Mouse (Mus musculus) inflammation-experienced regulatory T-cells, adult 6 months (primary cell): Measurements from ENCODE around the gene Ackr4. TPM values are rescaled to one million over a fixed set of nuclear protein-coding genes. Genes with fewer than 3 reads are reported as not detected.

Experiments
- ATAC-seq: one replicate; pipeline ENCODE4 v1.8.0; 2017
- polyA plus RNA-seq, 3 experiments: library from polyadenylated mRNA; unstranded; fragments of 100-300 nt; shearing (Covaris generic); gene quantifications; one replicate each; pipeline ENCODE4 v1.2.1; 2017

Gene Ackr4
- polyA plus RNA-seq: 1 to 10 TPM in 1 of 3 experiments, not detected in 2; 1.3 TPM

DNA sequence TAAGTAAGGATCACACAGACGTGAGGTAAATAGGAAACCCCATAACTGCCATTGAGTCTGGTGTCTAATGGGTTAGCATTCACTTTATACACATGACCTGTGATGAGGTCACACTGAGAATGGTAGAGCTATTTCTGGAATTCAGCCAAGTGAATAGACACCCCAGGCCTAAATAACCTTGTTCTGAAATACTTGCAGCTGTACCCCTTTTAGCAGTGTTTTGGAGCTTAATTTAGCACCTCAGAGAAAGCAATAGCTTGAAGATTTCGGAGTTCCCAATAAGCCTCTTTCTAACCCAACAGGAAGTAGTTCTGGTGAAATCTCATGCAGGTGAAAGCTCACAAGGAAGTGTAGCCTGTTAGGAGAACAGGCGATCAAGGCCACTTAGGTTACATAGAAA lies at the start of gene Ackr4:
Gene Ackr4, minus strand, starts transcription at position 101 of the 400 bp plus-strand sequence.
- no peak for ATAC-seq

DNA sequence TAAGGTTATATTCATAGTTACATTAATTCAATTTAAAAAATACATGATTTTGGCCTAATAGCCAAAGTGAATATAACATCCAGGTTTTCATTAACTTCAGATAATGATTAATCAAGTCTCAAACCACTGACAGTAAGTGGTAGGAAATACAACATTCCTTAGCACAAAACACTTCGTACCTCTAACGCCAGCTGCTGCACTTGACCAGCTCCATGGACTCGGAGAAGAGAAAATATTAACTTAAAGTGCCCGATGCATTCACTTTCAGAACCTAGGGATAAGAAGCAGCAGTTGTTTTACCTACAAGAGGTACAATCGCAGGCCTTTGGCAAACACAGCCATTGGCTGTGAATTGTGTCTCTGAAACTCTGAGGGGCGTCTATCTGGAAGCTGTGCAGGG lies 45.6 kb upstream of the Ackr4 start:
- ATAC-seq: no peak

DNA sequence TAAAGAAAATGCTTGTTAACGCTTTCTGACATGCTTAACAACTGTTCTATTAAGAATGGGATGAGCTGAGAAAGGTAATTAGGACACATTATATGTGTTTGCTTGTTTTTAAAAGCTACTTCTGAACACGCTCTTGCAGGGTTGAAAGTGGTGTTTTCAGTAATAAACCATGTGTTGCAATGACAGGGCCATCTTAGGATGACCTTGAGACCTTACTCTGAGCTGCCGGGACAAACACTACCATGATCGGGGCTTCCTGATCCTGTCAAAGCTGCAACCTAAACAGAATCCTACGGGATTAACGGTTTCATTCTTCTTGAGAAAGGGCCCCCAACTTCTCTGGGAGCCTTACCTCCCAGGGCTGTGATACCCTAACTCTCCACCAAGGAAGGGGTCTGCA lies 44.9 kb upstream of the Ackr4 start:
- ATAC-seq: no peak

DNA sequence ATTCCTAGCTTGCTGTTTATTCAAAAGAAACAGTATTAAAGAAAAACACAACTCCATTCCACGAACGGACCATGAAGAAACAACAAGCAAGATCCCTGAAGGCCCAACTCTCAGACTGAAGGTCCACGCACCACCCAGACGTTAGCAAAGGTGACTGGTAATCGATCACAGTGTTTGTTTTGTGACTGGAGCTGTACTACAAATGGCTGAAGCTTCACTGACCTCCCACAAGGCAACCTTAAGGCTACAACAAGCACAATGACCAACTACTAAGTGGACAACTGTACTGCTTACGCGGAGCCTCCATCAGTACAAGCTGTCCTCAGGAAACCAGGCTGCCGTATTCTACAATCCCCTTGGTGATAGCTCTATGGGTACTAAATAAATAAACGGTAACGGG lies 43.3 kb upstream of the Ackr4 start:
- ATAC-seq: no peak

DNA sequence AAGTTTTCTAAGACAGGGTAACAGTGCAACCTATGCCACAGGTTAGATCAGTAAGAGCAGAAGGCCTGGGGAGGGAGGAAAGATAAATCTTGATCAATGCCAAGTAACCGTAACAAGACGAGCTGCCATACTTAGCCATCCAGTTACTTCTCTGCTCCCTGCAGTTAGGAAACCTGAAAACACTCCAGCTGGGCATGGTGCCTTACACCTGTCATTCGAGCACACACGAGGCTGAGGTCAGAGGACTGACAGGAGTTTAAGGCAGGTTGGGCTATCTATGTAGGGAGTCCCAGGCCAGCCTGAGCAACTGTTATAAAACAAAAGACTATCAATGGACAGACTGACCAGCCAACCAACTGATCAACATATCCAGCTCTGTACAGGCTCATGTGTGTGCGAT lies 39.2 kb upstream of the Ackr4 start:
- ATAC-seq: no peak

DNA sequence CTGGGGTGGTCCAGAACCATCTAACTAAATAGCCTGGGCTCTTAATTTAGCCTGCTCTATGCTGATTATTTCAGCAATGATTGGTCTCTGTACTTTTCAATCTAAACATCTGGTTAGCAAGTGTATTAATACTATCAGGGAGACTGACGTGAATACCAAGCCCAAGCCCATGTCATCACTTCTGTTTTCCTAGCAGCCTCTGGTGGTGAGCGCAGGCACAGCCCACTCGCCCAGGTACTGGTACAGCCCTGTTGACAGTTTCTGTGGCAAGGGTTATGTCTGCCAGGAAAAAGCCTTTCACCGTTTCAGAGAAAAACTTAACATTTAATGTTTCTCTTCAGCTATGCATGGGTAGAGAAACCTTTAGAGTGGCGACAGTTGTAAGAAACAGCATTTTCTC lies 37.5 kb upstream of the Ackr4 start:
- ATAC-seq: no peak

DNA sequence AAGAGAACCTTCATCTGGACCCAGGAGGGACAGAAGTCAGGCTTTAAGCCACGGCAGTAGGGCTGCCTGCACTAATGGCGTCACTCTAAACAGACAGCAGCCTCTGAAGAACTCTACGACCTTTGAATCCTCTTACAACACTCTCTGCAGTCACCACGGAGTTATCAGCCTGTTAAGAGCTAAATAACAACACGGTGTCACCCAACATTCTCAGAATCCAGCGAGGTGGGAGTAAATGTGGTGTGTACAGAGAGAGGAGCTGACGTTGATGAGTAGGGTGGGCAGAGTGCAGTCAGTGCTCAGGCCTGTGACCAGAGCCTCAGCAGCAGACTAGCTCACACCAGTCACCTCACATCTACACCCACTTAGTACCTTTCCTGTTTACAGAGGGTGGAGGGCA lies 34.4 kb upstream of the Ackr4 start:
- no peak for ATAC-seq

DNA sequence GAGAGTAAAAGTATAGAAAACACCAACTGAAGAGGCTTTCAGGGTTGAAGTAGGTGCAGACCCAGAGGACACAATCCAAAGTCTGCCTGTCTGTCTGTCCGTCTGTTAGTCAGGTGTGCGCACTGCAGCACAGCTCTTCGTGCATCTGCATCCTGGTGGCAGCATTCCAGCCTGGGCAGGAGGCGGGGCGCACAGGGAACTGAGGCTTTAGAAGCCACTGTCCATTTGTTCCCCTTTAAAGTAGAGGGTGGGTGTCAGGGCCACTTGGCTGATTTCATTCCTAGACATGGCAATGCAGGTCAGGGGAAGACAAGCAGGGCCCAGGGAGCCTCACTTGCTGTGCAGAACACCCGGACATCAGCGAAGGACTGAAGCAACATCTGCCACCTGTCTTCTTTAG lies 30.6 kb upstream of the Ackr4 start:
- ATAC-seq: no peak

DNA sequence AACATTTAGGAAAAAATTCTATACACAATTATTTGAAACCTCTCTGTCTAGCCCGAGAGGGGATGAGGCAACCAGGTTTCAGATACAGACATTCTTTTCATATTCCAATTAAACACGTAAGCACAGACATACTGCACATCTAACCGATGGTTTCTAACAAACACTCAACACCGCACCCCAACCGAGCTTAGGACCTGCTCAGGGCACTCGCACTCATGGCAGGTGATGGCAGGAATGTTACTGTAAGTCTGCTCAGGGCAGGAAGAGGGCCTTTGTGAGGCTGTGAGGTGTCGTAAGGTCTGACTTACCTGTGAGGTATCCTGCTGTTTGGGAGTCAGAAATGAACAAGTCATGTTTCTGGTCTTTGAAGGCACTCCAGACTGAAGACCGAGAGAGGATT lies 29.8 kb upstream of the Ackr4 start:
- ATAC-seq: no peak

DNA sequence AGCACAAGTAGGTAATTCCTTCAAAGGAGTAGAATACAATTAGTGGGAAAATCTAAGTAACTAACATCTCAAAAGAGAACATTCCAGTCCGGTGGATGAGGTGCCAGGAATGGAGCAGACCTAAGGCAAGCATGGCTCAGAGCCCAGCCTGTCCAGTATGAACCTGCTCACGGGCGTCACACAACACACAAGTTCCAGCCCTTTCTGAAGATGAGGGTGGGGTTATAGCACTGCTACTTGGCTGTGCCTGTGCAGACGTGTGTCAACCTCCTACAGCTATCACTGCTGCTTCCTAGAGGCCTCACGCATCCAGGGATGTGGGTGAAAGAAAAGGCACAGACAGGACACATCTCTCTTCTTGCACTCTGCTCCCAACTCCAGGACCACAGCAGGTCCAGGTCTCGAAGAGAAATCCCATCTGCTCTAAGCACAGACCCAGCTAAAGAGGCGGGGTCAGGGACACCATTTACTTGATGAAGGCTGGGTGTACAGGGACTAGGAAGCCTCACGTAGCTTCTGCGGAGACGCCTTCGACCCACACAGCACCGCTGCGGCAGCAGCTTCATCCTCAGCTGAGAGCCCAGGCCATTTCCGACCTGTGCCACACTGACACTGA lies 28.5 kb upstream of the Ackr4 start:
- no peak for ATAC-seq

DNA sequence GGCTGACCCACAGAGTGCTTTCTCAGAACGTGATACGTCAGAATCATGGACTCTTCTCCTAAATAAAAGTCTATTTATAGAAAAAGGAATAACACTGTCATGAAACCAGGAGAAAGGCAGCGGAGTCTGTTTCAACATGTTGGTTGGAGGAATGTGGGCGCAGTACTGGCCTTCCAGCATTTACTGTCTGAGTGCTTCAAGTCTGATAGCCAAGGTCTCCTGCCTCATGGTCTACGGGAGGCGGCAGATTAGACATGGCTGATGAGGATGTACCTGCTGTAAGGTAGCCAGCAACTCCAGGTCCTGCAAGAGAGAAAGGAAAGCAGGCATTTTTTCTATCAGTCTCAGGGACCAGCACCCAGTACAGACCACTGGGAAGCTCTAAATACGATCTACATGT lies 25.4 kb upstream of the Ackr4 start:
- ATAC-seq: no peak

DNA sequence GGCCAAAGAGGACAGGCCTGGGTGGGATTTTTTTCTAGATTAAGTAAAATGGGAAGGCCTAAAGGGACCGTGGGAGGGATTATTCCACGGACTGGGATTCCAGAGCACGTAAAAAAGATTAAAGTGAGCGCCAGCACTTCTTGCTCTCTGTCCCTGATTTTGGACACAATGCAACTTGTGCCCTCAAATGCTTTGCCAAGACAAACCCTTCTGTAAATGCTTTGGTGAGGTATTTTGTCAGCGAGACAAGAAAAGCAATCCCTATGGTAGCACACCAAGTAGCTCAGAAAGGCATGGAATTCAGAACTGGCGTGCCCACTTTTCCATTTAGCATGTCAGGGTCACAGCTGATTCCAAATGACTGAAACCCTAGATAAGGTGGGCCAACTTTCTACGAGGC lies 22.2 kb upstream of the Ackr4 start:
- ATAC-seq: no peak

DNA sequence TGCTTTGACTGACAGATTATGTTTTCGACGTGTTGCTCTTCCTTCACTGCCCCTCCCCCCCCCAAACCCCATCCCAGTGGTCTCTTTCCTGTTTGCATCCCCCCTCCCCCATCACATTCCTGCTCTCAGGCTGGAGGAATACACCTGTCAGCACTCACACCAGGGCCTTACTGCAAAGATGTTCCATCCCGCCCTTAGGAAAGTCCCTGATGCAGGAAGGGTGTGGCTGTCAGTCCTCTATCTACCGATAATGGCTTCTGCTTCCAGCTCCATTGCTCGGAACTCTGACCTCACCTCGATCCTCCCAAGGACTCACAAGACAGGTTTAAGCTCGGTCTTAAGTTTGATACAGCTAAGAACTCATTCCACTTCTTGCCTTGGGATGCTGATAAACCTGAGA lies 19.9 kb upstream of the Ackr4 start:
- no peak for ATAC-seq

DNA sequence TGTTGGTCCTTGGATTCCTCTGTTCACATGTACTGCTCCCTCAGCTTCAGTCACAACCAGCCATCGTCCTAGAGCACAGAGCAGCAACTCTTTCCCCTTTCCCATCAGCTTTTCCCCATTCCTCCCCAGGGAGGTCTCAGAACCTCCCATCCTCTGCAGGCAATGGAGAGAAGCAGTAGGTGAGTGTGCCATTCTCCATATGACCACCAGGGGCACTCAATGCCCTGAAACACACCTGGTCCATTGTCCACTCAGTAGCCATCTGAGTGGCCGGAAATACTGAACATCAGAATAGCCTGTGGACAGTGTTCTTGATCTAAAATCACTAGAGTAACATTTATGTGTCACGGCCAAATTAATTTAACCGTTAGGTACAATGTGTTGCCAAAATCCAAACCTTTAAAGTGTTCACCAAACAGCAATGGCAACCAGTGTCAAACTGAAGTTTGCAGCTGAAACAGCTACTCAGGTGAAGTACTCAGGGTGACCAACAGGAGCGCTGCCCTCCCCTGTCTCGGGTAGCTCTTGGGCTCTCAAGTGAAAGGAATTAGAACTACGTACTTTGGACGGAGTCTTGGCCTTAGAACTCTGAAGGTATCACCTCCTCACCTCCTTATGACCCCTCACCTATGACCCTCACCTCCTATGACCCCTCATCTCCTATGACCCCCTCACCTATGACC lies 17.7 kb upstream of the Ackr4 start:
- ATAC-seq: no peak

DNA sequence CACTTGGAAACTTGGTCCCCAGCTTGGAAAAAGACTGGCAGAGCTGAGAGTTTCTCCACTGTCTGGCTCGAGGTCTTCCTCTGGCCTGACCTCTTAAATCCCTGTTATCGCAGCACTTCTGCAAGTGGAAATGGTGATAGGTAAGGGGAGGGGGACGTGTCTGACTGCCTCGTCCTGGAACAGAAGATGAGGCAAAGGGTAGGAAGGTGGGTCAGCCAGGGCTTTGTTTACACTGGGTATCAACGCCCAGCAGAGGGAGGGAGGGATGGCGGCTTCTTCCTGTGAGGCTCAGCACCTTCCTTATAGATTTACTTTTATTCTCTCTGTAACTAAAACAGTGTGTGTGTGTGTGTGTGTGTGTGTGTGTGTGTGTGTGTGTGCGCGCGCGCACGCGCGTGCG lies 16.1 kb upstream of the Ackr4 start:
- no peak for ATAC-seq

DNA sequence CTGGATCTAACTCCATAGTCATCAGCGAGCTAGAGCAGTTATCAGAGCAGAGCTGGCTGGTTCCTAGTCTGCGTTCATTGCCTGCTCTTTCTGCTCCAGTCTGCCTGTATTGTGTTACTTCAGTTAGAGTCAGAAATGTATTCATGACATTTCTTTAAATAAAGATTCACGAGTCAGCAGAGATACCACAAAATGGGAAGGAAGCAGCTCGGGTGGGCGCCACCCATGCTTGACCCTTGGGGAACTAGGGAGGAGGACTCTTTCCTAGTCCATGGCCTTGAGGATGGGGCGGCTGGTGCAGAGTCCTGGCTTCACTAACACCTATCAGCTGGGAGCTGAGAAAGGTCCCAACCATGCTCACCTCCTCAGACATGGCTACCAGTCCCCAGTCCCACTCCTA lies 13.6 kb upstream of the Ackr4 start:
- ATAC-seq: no peak

DNA sequence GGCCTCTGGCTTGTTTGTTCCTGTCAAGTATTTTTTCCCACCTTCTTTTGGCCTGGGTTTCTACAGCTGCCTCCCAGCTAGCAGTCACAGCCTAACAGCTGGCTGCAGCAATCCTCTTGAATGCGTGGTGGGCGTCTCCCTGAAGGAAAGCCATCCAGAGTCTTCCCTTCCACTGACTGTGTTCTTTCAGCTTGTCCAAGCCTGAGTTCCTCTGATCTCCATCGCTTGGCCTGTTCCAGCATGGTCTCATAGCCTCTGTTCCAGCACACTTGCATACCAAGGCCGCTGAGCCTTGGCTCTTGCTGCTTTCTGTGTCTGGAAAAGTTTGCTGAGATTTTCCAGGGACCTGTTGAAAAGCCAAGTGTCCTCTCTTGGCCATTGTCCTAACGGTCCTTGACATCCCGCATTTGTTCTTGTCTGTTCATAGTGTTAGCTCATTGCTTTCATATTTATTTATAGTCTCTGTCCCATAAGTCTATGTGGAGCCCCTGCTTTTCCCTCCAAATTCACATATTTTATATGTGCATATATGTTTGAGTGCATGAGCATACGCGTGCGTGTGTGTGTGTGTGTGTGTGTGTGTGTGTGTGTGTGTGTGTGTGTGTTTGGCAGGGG lies 3.5 kb upstream of the Ackr4 start:
- ATAC-seq: no peak

DNA sequence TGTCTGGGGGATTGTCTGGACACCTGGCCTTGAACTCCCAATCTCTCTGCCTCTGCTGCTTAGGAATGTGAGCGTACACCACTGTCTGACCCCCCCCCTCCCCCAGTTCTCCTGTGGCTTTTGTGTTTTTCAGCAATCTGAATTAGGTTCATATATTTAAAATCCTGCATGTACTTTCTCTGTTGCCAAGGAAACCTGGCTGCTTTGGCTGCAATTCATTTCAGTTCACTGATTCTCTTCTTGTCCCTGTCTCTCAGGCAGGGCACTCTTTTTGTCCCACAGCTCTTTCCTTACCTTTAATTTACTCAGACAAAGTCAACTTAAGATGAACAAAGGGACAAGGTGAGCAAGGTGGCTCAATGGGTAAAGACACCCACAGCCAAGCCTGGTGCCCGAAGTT lies 1.4 kb upstream of the Ackr4 start:
- no peak for ATAC-seq

DNA sequence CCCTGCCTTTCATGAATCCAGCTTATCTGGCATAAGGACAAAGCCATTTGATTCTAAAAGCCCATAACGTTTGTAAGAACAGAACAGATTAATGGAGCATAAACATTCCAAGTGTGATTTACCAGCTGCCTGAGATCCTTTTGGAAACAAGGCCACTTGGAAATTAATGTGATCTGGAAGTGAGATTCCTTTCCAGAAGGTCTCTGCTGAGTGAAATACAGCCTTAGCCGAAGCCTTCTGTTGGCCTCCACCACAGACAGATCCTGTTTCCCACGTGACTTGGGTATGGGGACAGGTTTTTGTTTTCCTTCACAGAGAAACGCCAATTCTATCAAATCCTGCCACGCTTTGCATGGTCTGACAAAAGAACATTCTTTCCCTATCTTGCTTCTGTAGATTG lies 3.1 kb downstream of the Ackr4 start:
- no peak for ATAC-seq

DNA sequence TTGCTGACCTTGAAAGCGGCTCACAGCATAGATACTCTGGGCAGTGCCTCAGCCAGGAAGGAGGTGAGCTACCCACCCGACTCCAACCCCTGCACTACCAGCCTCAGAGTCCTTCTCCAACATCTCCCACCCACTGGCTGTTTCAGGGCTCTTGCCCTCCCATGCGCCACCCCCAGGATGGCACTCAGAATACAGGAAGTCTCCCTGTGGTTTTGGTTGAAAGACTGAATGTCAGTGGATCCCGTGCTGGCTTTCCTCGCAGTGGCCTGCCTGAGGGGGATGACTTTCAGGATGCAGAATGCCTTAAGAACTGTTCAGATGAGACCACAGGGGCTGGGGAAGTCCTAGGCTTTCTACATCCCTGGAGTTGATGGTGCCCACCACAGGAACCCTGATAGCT lies 3.6 kb downstream of the Ackr4 start:
- ATAC-seq: no peak

DNA sequence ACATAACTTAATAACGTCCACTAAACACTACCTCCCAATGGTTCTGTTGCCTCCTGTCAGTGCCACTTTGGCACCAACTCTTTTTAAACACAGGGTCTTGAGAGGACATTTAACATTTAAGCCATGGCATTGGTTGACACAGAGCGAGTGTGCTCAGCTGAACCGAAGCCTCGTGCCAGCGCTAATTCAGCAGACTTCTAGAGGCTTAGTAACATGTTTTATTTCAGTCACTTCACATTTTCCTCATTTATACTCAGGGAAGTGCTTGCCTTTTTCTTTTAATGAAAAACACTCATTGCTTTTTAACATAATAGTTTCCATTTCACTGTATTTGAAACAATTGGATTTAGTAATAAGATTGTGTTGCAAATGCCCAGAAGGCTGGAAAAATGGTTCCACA lies 17.6 kb downstream of the Ackr4 start:
- ATAC-seq: no peak

DNA sequence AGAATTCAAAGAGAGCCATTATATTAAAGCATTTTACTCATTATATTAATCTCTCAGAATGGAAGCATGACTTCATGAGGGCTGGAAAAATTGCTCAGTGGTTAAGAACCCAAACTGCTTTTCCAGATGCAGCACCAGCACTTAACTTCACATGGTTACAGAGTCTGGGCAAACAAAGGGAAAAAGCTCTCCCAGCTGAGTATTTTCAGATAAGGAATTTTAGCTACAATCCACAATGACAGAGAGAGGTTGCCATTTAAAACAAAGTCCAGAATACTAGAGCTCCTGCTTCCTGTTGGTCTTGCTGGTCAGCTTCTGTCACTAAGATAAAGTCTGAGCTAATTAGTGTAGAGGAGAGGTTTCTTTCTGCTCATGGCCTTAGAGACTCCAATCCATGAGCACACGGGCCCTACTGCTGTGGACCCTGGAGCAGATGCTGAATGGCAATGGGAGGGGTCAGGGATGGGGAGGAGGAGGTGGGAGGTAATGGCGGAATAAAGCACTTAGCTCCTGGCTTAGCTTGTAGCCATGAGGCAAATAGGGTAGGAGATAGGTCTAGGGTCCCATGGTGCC lies 18.1 kb downstream of the Ackr4 start:
- no peak for ATAC-seq

DNA sequence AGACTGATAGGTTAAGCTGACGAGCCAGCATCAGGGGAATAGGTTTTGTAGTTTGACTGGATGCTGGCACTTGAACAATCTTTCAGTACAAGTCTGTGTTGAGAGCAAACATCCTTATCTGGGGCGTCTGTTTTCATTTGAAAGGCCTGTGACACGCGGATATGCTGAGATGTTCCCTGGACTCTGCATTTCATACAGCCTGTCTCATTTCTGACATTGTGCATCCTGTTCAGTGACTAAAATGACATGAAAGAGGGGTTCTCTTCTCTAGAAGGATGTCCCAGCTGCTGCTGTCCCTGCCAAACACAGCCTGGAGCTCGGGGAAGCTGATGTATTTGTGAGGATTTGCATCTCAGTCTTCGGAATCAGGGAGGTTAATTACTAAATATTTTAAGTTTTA lies 19.3 kb downstream of the Ackr4 start:
- no peak for ATAC-seq

DNA sequence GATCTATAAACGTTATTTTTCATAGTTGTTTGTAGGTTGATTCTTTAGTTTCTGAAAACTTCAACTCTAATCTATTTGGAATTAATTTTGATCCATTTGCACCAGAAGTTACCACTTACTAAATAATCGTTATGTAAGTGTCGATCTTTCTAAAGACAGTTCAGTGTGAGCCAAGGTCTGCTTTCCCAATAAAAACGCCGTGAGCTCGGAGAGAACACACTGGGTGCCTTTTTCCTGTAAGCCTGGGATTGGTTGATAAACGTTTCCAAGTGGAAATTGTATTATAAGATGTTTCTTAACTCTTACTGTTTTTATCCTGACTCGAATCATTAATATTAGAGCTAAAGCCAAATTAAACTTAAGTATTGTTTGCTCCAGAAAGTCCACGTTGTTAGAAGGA lies 19.8 kb downstream of the Ackr4 start:
- no peak for ATAC-seq
